Mouse (Mus musculus) small intestine, adult 2 months (tissue): ENCODE measurements around the gene Vbp1. TPM values are rescaled to one million over a fixed set of nuclear protein-coding genes. Genes with fewer than 3 reads are reported as not detected.
"Not testable (repeated sequence)": the region's sequence is repeated elsewhere in the genome, so short reads cannot be mapped to it uniquely, and the experiment has no call there.

Source experiments
- H3K27ac ChIP-seq: fragments of 200-500 bp; 2 replicates; pipeline ENCODE4 v1.5.1; 2012; ENCODE audit warnings: low read depth, low read length, control low read depth, inconsistent platforms; ENCODE audit not compliant: insufficient read depth
- H3K27me3 ChIP-seq: fragments of 200-500 bp; 2 replicates; pipeline ENCODE4 v1.6.1; 2012; ENCODE audit warnings: mild to moderate bottlenecking, moderate library complexity, low read length, inconsistent platforms; ENCODE audit not compliant: control insufficient read depth, insufficient read depth
- H3K36me3 ChIP-seq: fragments of 200-500 bp; 2 replicates; pipeline ENCODE4 v1.6.1; 2012; ENCODE audit warnings: mild to moderate bottlenecking, low read length, control low read depth, inconsistent platforms; ENCODE audit not compliant: control insufficient read depth, insufficient read depth
- H3K4me1 ChIP-seq: fragments of 200-500 bp; 2 replicates; pipeline ENCODE4 v1.6.1; 2012; ENCODE audit warnings: low read length, inconsistent platforms, mixed read lengths; ENCODE audit not compliant: control insufficient read depth, insufficient read depth, insufficient read length
- H3K4me3 ChIP-seq: fragments of 200-500 bp; 2 replicates; pipeline ENCODE4 v1.5.1; 2012; ENCODE audit warnings: low read depth, mild to moderate bottlenecking, control low read depth, inconsistent platforms, low read length, moderate library complexity
- CTCF ChIP-seq: fragments of 200-500 bp; IDR thresholded peaks from 2 replicates; pipeline ENCODE4 v1.5.1; 2012; ENCODE audit warnings: low read depth, mild to moderate bottlenecking, control low read depth, inconsistent platforms, low read length, moderate library complexity, mixed read lengths; ENCODE audit not compliant: insufficient replicate concordance, insufficient read length; ENCODE audit errors: extremely low read depth
- POLR2A ChIP-seq: fragments of 200-500 bp; IDR thresholded peaks from 2 replicates; pipeline ENCODE4 v1.6.1; 2012; ENCODE audit warnings: low read depth, mild to moderate bottlenecking, control low read depth, inconsistent platforms, low read length, moderate library complexity
- WGBS: fragments of 180-500 bp; shearing (Covaris S2); methylation state at CpG from one replicate; pipeline ENCODE4 v1.1.7; 2018; 5-methylcytosine and 5-hydroxymethylcytosine counted together
- polyA plus RNA-seq: library from polyadenylated mRNA; depleted of rRNA; stranded (reverse); fragments of >200 nt; gene quantifications from 2 replicates; pipeline ENCODE4 v1.2.3, GENCODE M21; 2012; rRNA removed

The Vbp1 gene
- polyA plus RNA-seq = 0.17 and 0.43 TPM in 2 replicates

GRCm38 (mm10) chrX:75514179-75514972 is at the start of gene Vbp1:
Gene Vbp1, plus strand, starts transcription at chrX:75514299.
- TF ChIP-seq CTCF (no peak), POLR2A (peak; percentile 55; the same call in 1 of the 2 replicates)
- no peaks in the 10 kb centered on the region for H3K4me1 ChIP-seq
- 0 out of 2 replicates have a peak, but pooled peaks cover 1% of the 10 kb centered on the region for H3K36me3 ChIP-seq
- WGBS = 8% methylated on average over 37 of the region's 37 CpGs
- H3K4me3 ChIP-seq = peak within 1 kb of the TSS; percentile 88
- H3K27me3 ChIP-seq = no peaks in the 10 kb centered on the region
- H3K27ac ChIP-seq = peak within 1 kb of the TSS; percentile 82

GRCm38 (mm10) chrX:75475182-75475644 is 38.9 kb upstream of the Vbp1 start:
- WGBS = 18% methylated on average over 37 of the region's 37 CpGs
- H3K27ac ChIP-seq, H3K4me1 ChIP-seq, H3K36me3 ChIP-seq, H3K27me3 ChIP-seq: not testable (repeated sequence)
- H3K4me3 ChIP-seq = peak overlapping the region; percentile 64

GRCm38 (mm10) chrX:75489886-75490285 is 24.2 kb upstream of the Vbp1 start:
- Histone ChIP-seq H3K4me1 (no peaks in the 10 kb centered on the region), H3K4me3 (no peak overlapping the region), H3K27me3 (no peaks in the 10 kb centered on the region), H3K27ac (no peak overlapping the region), H3K36me3 (no peaks in the 10 kb centered on the region)
- TF ChIP-seq POLR2A = no peak
- 100% methylated on average over 1 of the region's 1 CpGs for WGBS

GRCm38 (mm10) chrX:75513787-75514178 is 316 bp upstream of the Vbp1 start:
- Histone ChIP-seq H3K4me1 (no peaks in the 10 kb centered on the region), H3K4me3 (no peak overlapping the region), H3K27me3 (no peaks in the 10 kb centered on the region), H3K36me3 (0 out of 2 replicates have a peak, but pooled peaks cover 1% of the 10 kb centered on the region), H3K27ac (no peak overlapping the region)
- no peak for TF ChIP-seq CTCF
- TF ChIP-seq POLR2A = no peak
- WGBS = 26% methylated on average over 3 of the region's 3 CpGs

GRCm38 (mm10) chrX:75577582-75578324 is 63.7 kb downstream of the Vbp1 start, which contains the start of gene Rab39b:
Gene Rab39b, minus strand, starts transcription at chrX:75578231.
- Histone ChIP-seq H3K27me3 (no peaks in the 10 kb centered on the region), H3K27ac (no peak within 1 kb of the TSS), H3K4me1 (no peaks in the 10 kb centered on the region), H3K4me3 (peak within 1 kb of the TSS; percentile 58), H3K36me3 (no peaks in the 10 kb centered on the region)
- 8% methylated on average over 38 of the region's 41 CpGs for WGBS
- TF ChIP-seq POLR2A = no peak
- TF ChIP-seq CTCF = no peak

- Histone ChIP-seq H3K27ac (no peak overlapping the region), H3K27me3 (no peaks in the 10 kb centered on the region), H3K4me3 (no peak overlapping the region), H3K4me1 (no peaks in the 10 kb centered on the region), H3K36me3 (no peaks in the 10 kb centered on the region)
- no peak for TF ChIP-seq CTCF
- TF ChIP-seq POLR2A = no peak
- WGBS = 85% methylated on average over 2 of the region's 2 CpGs
These were observed 64.4 kb downstream of the Vbp1 start for GRCm38 (mm10) chrX:75578539-75578938.

Other genes starting within 250 kb of the Vbp1 start
- 0.61 and 0.87 TPM in 2 replicates for gene Fundc2, start 131.9 kb upstream of the Vbp1 start, polyA plus RNA-seq
- 0.09 TPM in 1 of 2 replicates, not detected in the other for gene F8, start 131.7 kb upstream of the Vbp1 start, polyA plus RNA-seq
- gene Cmc4, start 97.7 kb upstream of the Vbp1 start, polyA plus RNA-seq = 0.28 TPM in 1 of 2 replicates, not detected in the other
- gene Mtcp1, start 97.7 kb upstream of the Vbp1 start, polyA plus RNA-seq = 1.0 and 2.0 TPM in 2 replicates
- 0.70 and 1.5 TPM in 2 replicates for gene Brcc3, start 97.7 kb upstream of the Vbp1 start, polyA plus RNA-seq
- 0.09 and 0.15 TPM in 2 replicates for gene Rab39b, start 63.9 kb downstream of the Vbp1 start, polyA plus RNA-seq